22 mouse cellular contexts compared by ENCODE assay signal in the genomic region with DNA sequence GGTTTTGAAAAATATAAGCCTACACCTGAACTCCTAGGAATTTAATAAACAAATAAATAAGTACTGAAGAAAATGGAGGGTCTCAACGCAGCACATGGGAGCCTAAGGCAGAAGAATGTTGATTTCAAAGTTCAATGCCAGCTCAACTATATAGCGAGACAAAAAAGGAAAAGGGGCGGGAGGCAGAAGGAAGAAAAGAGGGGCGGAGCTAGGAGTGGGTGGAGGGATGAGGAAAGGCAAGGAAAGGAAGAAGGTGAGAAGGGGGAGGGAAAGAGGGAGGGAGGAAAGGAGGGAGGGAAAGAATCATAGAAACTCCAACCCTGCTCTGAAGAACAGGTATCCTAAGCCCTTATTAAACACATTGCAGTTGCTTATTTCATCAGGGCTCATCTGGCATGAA.
DNase-seq lines count a peak whose midpoint lies in the region; ATAC-seq and TF ChIP-seq lines count a peak whose summit lies in the region.
"Had no signal": no experiment of that assay in that cellular context is flagged by ENCODE, and none has a peak within 500 bp of the region (broad histone marks: within the 10 kb centered on the region; RNA-seq: fewer than 3 reads in every experiment).

No protein-coding gene starts in this region.

- ATAC-seq in intestine, postnatal 0 days: no peak
- ATAC-seq in liver, embryonic 16.5 days (ENCODE audit: low read depth): peak; percentile 20; the same call in 1 of the 2 replicates
- no peak for ATAC-seq in hindbrain, embryonic 13.5 days (ENCODE audit: low FRiP score)
- no peak for ATAC-seq in forebrain, embryonic 16.5 days
- ATAC-seq: forebrain, postnatal 0 days; hindbrain, postnatal 0 days; lung, postnatal 0 days; Patski had no signal

- no peaks in the 10 kb centered on the region for H3K27me3 ChIP-seq in intestine, postnatal 0 days (replicated peaks; ENCODE audit: control insufficient read depth, insufficient read depth, low read length)
- H3K27me3 ChIP-seq in liver, embryonic 16.5 days (ENCODE audit: control insufficient read depth, insufficient read depth, low read depth, low read length): no peaks in the 10 kb centered on the region
- H3K27me3 ChIP-seq in hindbrain, embryonic 13.5 days: no peaks in the 10 kb centered on the region
- no peaks in the 10 kb centered on the region for H3K27me3 ChIP-seq in forebrain, embryonic 16.5 days (replicated peaks; ENCODE audit: control insufficient read depth, insufficient read depth, low read length)
- H3K27me3 ChIP-seq in midbrain, embryonic 10.5 days (ENCODE audit: low read depth, poor library complexity, severe bottlenecking): no peaks in the 10 kb centered on the region
- H3K27me3 ChIP-seq: heart, embryonic 15.5 days; limb, embryonic 15.5 days; midbrain, embryonic 12.5 days; neural tube, embryonic 12.5 days; Patski had no signal

- H3K9ac ChIP-seq in intestine, postnatal 0 days (ENCODE audit: low read depth, low read length): no peak overlapping the region
- H3K9ac ChIP-seq in liver, embryonic 16.5 days (ENCODE audit: low read depth, low read length): peak overlapping the region; percentile 13; the same call in 1 of the 2 replicates
- H3K9ac ChIP-seq in hindbrain, embryonic 13.5 days: no peak overlapping the region
- no peak overlapping the region for H3K9ac ChIP-seq in forebrain, embryonic 16.5 days (replicated peaks; ENCODE audit: low read depth, low read length)
- H3K9ac ChIP-seq: forebrain, postnatal 0 days; heart, embryonic 15.5 days; limb, embryonic 15.5 days; midbrain, embryonic 12.5 days; neural tube, embryonic 12.5 days had no signal

- WGBS in intestine, postnatal 0 days: 71% methylated on average over 4 of the region's 4 CpGs
- 60% methylated on average over 4 of the region's 4 CpGs for WGBS in liver, embryonic 16.5 days (ENCODE audit: insufficient replicate concordance)
- 85% methylated on average over 4 of the region's 4 CpGs for WGBS in hindbrain, embryonic 13.5 days
- 80% methylated on average over 4 of the region's 4 CpGs for WGBS in forebrain, embryonic 16.5 days
- 79% methylated on average over 4 of the region's 4 CpGs for WGBS in midbrain, embryonic 10.5 days

- H3K4me2 ChIP-seq in intestine, postnatal 0 days (replicated peaks; ENCODE audit: low read depth): peak overlapping the region; percentile 27; the same call in 1 of the 2 replicates
- H3K4me2 ChIP-seq in liver, embryonic 16.5 days (ENCODE audit: low read depth, low read length): peak overlapping the region; percentile 24; the same call in 1 of the 2 replicates
- H3K4me2 ChIP-seq in hindbrain, embryonic 13.5 days: no peak overlapping the region
- H3K4me2 ChIP-seq in forebrain, embryonic 16.5 days (ENCODE audit: low read length): no peak overlapping the region
- H3K4me2 ChIP-seq: heart, embryonic 15.5 days; limb, embryonic 15.5 days; midbrain, embryonic 12.5 days; neural tube, embryonic 12.5 days had no signal

- H3K4me1 ChIP-seq in intestine, postnatal 0 days (replicated peaks; ENCODE audit: control insufficient read depth, insufficient read depth, low read length): no peaks in the 10 kb centered on the region
- H3K4me1 ChIP-seq in liver, embryonic 16.5 days (ENCODE audit: control insufficient read depth, low read depth, low read length): peaks cover 39% of the 10 kb centered on the region
- H3K4me1 ChIP-seq in hindbrain, embryonic 13.5 days (replicated peaks): no peaks in the 10 kb centered on the region
- 0 out of 2 replicates have a peak, but pooled peaks cover 3% of the 10 kb centered on the region for H3K4me1 ChIP-seq in forebrain, embryonic 16.5 days (replicated peaks; ENCODE audit: control insufficient read depth, insufficient read depth, low read length)
- no peaks in the 10 kb centered on the region for H3K4me1 ChIP-seq in midbrain, embryonic 10.5 days
- H3K4me1 ChIP-seq: limb, embryonic 15.5 days; midbrain, embryonic 12.5 days; neural tube, embryonic 12.5 days had no signal

- no peak for TF ChIP-seq CTCF in intestine, postnatal 0 days (IDR thresholded peaks at IDR 0.05; ENCODE audit: low read depth)

- H3K4me3 ChIP-seq in intestine, postnatal 0 days (ENCODE audit: low read depth, low read length): no peak overlapping the region
- H3K4me3 ChIP-seq in liver, embryonic 16.5 days (ENCODE audit: low read depth, low read length): no peak overlapping the region
- H3K4me3 ChIP-seq in hindbrain, embryonic 13.5 days: no peak overlapping the region
- H3K4me3 ChIP-seq in forebrain, embryonic 16.5 days (replicated peaks; ENCODE audit: low read length): no peak overlapping the region
- H3K4me3 ChIP-seq in midbrain, embryonic 10.5 days: no peak overlapping the region
- H3K4me3 ChIP-seq: heart, embryonic 15.5 days; limb, embryonic 15.5 days; midbrain, embryonic 12.5 days; neural tube, embryonic 12.5 days had no signal

- DNase-seq in c-Kit-negative CD71-positive TER-119-positive erythroid progenitor cells, embryonic 14.5 days (ENCODE audit: low read depth, low spot score): peak; percentile 73
- peak; percentile 72 for DNase-seq in c-Kit-positive CD71-positive TER-119-positive erythroid progenitor cells, embryonic 14.5 days (ENCODE audit: low spot score)
- DNase-seq in midbrain, embryonic 10.5 days (ENCODE audit: low spot score): no peak
- DNase-seq: adrenal gland, adult 8-10 months; cerebellum, adult 2 months; cerebellum, postnatal 36 days; forebrain, postnatal 0 days; kidney, adult 2 months; kidney, postnatal 10 days; spleen, adult 18-20 months; thymus, postnatal 14 days had no signal

- H3K9me3 ChIP-seq in intestine, postnatal 0 days (ENCODE audit: control insufficient read depth): no peaks in the 10 kb centered on the region
- no peaks in the 10 kb centered on the region; the same call in 1 of the 2 replicates for H3K9me3 ChIP-seq in liver, embryonic 16.5 days (replicated peaks; ENCODE audit: control insufficient read depth, low read length)
- no peaks in the 10 kb centered on the region for H3K9me3 ChIP-seq in hindbrain, embryonic 13.5 days
- no peaks in the 10 kb centered on the region for H3K9me3 ChIP-seq in forebrain, embryonic 16.5 days (ENCODE audit: control insufficient read depth, low read length)
- no peaks in the 10 kb centered on the region for H3K9me3 ChIP-seq in midbrain, embryonic 10.5 days (replicated peaks)
- H3K9me3 ChIP-seq: heart, embryonic 15.5 days; limb, embryonic 15.5 days; midbrain, embryonic 12.5 days; neural tube, embryonic 12.5 days had no signal

- H3K27ac ChIP-seq in intestine, postnatal 0 days (ENCODE audit: low read depth, low read length): no peak overlapping the region
- H3K27ac ChIP-seq in liver, embryonic 16.5 days (ENCODE audit: low read length): peak overlapping the region; percentile 100
- no peak overlapping the region for H3K27ac ChIP-seq in hindbrain, embryonic 13.5 days
- no peak overlapping the region for H3K27ac ChIP-seq in forebrain, embryonic 16.5 days (ENCODE audit: low read length)
- no peak overlapping the region for H3K27ac ChIP-seq in midbrain, embryonic 10.5 days (replicated peaks)
- H3K27ac ChIP-seq: heart, embryonic 15.5 days; hindbrain, postnatal 0 days; limb, embryonic 15.5 days; midbrain, embryonic 12.5 days; neural tube, embryonic 12.5 days had no signal

- H3K36me3 ChIP-seq in intestine, postnatal 0 days (ENCODE audit: control insufficient read depth, insufficient read depth): 0 out of 2 replicates have a peak, but pooled peaks cover 4% of the 10 kb centered on the region
- no peaks in the 10 kb centered on the region for H3K36me3 ChIP-seq in liver, embryonic 16.5 days (ENCODE audit: control insufficient read depth, insufficient read depth)
- peaks cover 5% of the 10 kb centered on the region; the same call in 1 of the 2 replicates for H3K36me3 ChIP-seq in hindbrain, embryonic 13.5 days
- no peaks in the 10 kb centered on the region for H3K36me3 ChIP-seq in forebrain, embryonic 16.5 days (ENCODE audit: control insufficient read depth, insufficient read depth)
- 0 out of 2 replicates have a peak, but pooled peaks cover 3% of the 10 kb centered on the region for H3K36me3 ChIP-seq in midbrain, embryonic 10.5 days
- H3K36me3 ChIP-seq: heart, embryonic 15.5 days; midbrain, embryonic 12.5 days; neural tube, embryonic 12.5 days had no signal

Comparison
In these comparisons a context has a peak if more than half of its experiments do, and no peak if none do; other contexts are left out.
1. H3K4me2 ChIP-seq: peak in intestine, postnatal 0 days (single experiment) and liver, embryonic 16.5 days (single experiment); none in hindbrain, embryonic 13.5 days (single experiment) and forebrain, embryonic 16.5 days (single experiment).